Mouse (Mus musculus) hindbrain, embryonic 12.5 days (tissue): ENCODE data around the gene Specc1. TPM values are rescaled to one million over a fixed set of nuclear protein-coding genes. Genes with fewer than 3 reads are reported as not detected.

ENCODE experiments used
- ATAC-seq: fragments of 200-750 bp; cut with Nextera tagmentation; 2 replicates; pipeline ENCODE4 v1.8.0; 2017; ENCODE audit warnings: moderate TSS enrichment; ENCODE audit not compliant: low FRiP score
- H3K27ac ChIP-seq: fragments of 300-500 bp; sonication (generic); 2 replicates; pipeline ENCODE4 v1.5.1; 2016; ENCODE audit warnings: mild to moderate bottlenecking
- H3K27me3 ChIP-seq: fragments of 300-500 bp; sonication (generic); 2 replicates; pipeline ENCODE4 v1.6.1; 2016; ENCODE audit warnings: mild to moderate bottlenecking
- H3K36me3 ChIP-seq: fragments of 300-500 bp; sonication (generic); 2 replicates; pipeline ENCODE4 v1.6.1; 2016; ENCODE audit warnings: mild to moderate bottlenecking
- H3K4me1 ChIP-seq: fragments of 300-500 bp; sonication (generic); 2 replicates; pipeline ENCODE4 v1.6.1; 2016
- H3K4me2 ChIP-seq: fragments of 300-500 bp; sonication (generic); replicated peaks from 2 replicates; pipeline ENCODE4 v1.6.1; 2016; ENCODE audit warnings: mild to moderate bottlenecking
- H3K4me3 ChIP-seq: fragments of 300-500 bp; sonication (generic); 2 replicates; pipeline ENCODE4 v1.5.1; 2016; ENCODE audit warnings: mild to moderate bottlenecking
- H3K9ac ChIP-seq: fragments of 300-500 bp; sonication (generic); 2 replicates; pipeline ENCODE4 v1.6.1; 2016; ENCODE audit warnings: mild to moderate bottlenecking, moderate library complexity
- H3K9me3 ChIP-seq: fragments of 300-500 bp; sonication (generic); replicated peaks from 2 replicates; pipeline ENCODE4 v1.6.1; 2016; ENCODE audit warnings: mild to moderate bottlenecking
- WGBS: fragments of 180-500 bp; shearing (Covaris S2); methylation state at CpG from one replicate; pipeline ENCODE4 v1.1.7; 2016; 5-methylcytosine and 5-hydroxymethylcytosine counted together
- polyA plus RNA-seq: library from polyadenylated mRNA; unstranded; fragments of >200 nt; fragmentation: Nextera tagmentation; extraction: Ambion mirVana; gene quantifications from 2 replicates; pipeline ENCODE4 v1.2.1, GENCODE M21; 2016

The Specc1 gene
- polyA plus RNA-seq = 15.7 and 16.5 TPM in 2 replicates

DNA sequence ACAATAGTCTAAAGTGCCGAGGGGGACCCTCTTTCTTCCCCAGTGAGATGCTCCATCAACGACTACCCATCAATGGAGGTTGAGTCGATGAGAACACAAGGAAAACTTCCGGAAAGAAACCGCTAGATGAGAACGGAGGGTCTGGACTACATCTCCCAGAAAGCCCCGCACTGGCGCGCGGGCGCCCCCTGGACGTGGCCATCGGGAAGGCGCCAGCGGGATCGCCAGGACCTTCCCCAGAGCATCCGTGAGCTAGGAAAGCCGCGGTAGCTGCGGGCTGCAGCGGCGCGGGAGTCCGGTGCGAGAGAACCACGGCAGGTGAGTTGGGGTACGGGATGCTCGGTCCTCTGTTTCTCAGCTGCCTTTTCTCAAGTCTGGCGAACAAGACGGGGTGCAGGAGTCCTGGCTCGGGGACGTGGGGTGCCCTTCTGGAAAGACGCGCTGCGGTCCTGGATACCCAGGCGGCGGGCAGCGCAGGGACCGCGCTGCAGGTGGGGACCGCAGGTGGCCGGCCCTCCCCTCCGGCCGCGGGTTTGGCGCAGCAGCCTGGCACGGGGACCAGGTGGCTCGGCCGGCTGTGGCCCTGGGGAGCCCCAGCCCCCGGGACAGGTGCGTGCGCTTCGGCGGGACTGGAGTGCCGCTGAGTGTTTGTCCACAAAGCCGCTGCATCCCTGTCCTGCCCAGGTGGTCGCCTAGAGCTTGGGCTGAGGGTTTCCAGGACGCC is at the start of gene Specc1:
TSS of gene Specc1 (plus strand) at position 192 of the 724 bp plus-strand sequence.
- Histone ChIP-seq H3K27ac (no peak within 1 kb of the TSS), H3K4me1 (no peaks in the 10 kb centered on the region)

DNA sequence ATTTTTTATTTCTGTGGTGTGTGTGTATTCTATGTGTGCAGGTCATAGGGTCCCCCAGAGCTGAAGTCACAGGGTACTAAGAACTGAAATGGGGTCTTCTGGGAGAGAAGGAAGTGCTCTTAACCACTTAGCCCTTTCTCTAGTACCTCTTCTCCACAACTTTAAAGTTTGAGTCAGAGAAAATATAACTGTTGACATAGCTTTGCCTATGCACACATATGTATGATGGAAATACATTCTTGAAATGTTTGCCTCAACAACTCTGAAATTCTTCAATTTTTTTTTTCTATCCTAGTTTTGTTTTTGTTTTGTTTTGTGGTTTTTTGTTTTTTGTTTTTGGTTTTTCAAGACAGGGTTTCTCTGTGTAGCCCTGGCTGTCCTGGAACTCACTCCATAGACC is 48.2 kb upstream of the Specc1 start:
- Histone ChIP-seq H3K36me3 (peaks cover 47% of the 10 kb centered on the region), H3K9ac (no peak overlapping the region), H3K4me2 (no peak overlapping the region)

More for the DNA sequence above, at the start of gene Specc1:
- no peaks in the 10 kb centered on the region for H3K36me3 ChIP-seq
- under 1% methylated on average over 58 of the region's 58 CpGs for WGBS
- peak within 1 kb of the TSS; percentile 69 for H3K4me3 ChIP-seq
- H3K9ac ChIP-seq = peak within 1 kb of the TSS; percentile 57
- peak within 1 kb of the TSS; percentile 100 for H3K4me2 ChIP-seq
- H3K27me3 ChIP-seq = peaks cover 25% of the 10 kb centered on the region
- peak; percentile 94 for ATAC-seq
- H3K9me3 ChIP-seq = no peaks in the 10 kb centered on the region

DNA sequence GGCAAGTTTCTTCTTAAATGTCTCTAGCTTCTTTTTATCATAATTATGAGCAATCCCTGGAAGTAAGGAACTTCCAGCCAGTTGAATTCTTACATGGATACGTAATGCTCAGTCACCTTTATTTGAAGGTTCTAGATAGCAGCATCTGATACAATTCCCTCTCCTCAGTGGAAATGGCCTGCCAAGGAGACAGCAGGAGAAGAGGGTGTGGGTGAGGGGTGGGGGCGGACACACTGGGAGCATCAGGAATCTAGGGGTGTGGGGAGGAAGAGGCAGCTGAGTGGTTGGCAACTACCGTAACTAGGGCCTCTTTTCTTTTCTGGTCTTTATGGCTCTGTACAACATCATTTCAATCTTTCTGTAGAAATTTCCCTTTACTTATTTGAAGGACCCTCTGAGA is 36.9 kb upstream of the Specc1 start:
- H3K27ac ChIP-seq = no peak overlapping the region
- H3K4me2 ChIP-seq = no peak overlapping the region
- H3K4me1 ChIP-seq = no peaks in the 10 kb centered on the region
- peaks cover 17% of the 10 kb centered on the region for H3K36me3 ChIP-seq
- H3K4me3 ChIP-seq = no peak overlapping the region
- WGBS = 95% methylated on average over 3 of the region's 3 CpGs
- no peaks in the 10 kb centered on the region for H3K9me3 ChIP-seq
- H3K9ac ChIP-seq = no peak overlapping the region
- no peaks in the 10 kb centered on the region for H3K27me3 ChIP-seq
- no peak for ATAC-seq

More for the DNA sequence above, 48.2 kb upstream of the Specc1 start:
- Histone ChIP-seq H3K9me3 (no peaks in the 10 kb centered on the region), H3K4me3 (no peak overlapping the region), H3K27ac (no peak overlapping the region), H3K27me3 (no peaks in the 10 kb centered on the region), H3K4me1 (no peaks in the 10 kb centered on the region)
- ATAC-seq = no peak

DNA sequence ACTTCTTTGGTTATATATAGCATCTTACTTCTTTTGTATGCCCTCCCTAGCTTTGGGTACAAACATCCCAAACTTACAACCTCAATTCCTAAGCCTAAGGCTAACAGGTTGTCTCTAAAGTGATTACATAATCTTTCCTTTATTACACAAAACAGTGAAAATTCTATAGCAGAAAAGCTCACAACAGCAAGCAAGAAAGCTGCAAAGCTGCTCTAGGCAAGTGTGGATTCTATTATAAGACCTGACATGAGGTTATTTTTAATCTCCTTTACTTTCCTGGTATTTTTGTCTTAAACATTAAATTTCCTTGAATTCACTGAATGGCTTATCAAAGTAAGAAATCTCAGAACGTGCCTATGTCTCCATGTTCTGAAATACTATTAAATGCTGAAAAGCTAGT is 33.3 kb upstream of the Specc1 start:
- ATAC-seq = no peak
- WGBS = 93% methylated on average over 1 of the region's 1 CpGs
- no peaks in the 10 kb centered on the region for H3K27me3 ChIP-seq
- no peaks in the 10 kb centered on the region for H3K9me3 ChIP-seq
- no peak overlapping the region for H3K27ac ChIP-seq
- 0 out of 2 replicates have a peak, but pooled peaks cover 3% of the 10 kb centered on the region for H3K36me3 ChIP-seq
- H3K4me3 ChIP-seq = no peak overlapping the region
- H3K9ac ChIP-seq = no peak overlapping the region
- H3K4me2 ChIP-seq = no peak overlapping the region
- 0 out of 2 replicates have a peak, but pooled peaks cover 4% of the 10 kb centered on the region for H3K4me1 ChIP-seq

DNA sequence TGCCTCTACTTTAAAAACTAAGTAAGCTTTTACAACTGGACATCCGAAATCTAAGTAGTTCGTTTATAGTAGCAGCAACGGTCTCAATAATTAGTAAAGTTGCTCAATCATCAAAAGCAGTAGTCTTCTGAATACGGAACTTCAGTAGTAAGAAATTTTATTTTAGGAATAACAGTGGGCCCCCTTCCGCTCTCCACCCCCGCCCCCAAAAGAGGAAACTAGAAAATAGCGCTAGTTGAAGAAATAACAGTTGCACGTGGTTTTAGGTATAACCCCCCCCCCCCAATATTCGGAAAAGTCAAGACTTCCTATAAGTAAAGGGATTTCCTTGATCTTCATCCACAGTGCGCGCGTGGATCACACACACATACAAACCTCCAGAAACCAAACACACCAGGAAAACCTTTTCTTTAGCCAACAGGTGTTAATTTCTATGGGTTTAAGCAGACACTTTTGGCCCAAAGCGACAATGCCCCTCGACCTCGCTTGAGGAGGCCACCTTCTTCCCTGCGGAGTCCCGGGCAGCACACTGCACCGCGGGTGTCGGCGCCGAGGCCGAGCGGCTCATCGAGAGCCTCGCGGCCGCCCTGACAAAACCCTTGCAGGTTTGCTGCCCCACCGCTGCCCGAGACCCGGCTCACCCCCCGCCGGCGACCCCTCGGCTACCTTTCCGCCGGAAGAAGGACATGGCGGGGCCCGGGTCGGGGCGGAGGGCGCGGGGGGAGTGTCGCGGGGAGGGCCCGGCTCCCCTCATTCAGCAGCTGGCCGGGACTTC is 27.1 kb upstream of the Specc1 start:
- ATAC-seq = peak; percentile 82
- H3K27me3 ChIP-seq = no peaks in the 10 kb centered on the region
- H3K9me3 ChIP-seq = no peaks in the 10 kb centered on the region
- H3K4me1 ChIP-seq = peaks cover 19% of the 10 kb centered on the region
- WGBS = 3% methylated on average over 47 of the region's 47 CpGs
- H3K4me3 ChIP-seq = peak overlapping the region; percentile 91
- no peaks in the 10 kb centered on the region for H3K36me3 ChIP-seq
- peak overlapping the region; percentile 70 for H3K4me2 ChIP-seq
- peak overlapping the region; percentile 97 for H3K27ac ChIP-seq
- H3K9ac ChIP-seq = peak overlapping the region; percentile 93

DNA sequence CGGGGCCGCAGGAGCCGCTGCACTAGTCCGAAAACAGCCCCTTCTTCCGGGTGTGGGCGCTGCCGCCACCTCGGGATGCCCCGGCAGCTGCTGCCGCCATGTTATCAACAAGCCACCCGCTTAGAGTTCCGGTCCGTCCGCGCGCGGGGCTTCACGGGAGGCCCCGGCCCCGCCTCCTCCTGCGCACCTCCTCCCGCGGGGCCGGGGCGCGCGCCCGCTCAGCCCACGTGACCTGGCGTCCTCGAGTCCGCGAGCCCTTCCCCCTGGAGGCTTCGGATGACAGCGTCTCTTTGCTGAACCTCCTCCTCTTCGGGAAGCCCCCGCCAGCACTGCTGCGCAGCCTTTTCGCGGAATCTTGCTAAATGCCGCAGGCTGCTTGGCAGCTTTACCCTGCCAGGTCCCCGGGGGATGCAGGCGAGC is 26.5 kb upstream of the Specc1 start, which contains the start of gene Akap10:
TSS of gene Akap10 (minus strand) at position 155 of the 420 bp plus-strand sequence.
- Histone ChIP-seq H3K9ac (peak within 1 kb of the TSS; percentile 93), H3K9me3 (no peaks in the 10 kb centered on the region), H3K4me2 (peak within 1 kb of the TSS; percentile 70), H3K27ac (peak within 1 kb of the TSS; percentile 97), H3K36me3 (no peaks in the 10 kb centered on the region), H3K27me3 (no peaks in the 10 kb centered on the region), H3K4me1 (peaks cover 19% of the 10 kb centered on the region), H3K4me3 (peak within 1 kb of the TSS; percentile 91)
- ATAC-seq = peak; percentile 93
- under 1% methylated on average over 41 of the region's 43 CpGs for WGBS

DNA sequence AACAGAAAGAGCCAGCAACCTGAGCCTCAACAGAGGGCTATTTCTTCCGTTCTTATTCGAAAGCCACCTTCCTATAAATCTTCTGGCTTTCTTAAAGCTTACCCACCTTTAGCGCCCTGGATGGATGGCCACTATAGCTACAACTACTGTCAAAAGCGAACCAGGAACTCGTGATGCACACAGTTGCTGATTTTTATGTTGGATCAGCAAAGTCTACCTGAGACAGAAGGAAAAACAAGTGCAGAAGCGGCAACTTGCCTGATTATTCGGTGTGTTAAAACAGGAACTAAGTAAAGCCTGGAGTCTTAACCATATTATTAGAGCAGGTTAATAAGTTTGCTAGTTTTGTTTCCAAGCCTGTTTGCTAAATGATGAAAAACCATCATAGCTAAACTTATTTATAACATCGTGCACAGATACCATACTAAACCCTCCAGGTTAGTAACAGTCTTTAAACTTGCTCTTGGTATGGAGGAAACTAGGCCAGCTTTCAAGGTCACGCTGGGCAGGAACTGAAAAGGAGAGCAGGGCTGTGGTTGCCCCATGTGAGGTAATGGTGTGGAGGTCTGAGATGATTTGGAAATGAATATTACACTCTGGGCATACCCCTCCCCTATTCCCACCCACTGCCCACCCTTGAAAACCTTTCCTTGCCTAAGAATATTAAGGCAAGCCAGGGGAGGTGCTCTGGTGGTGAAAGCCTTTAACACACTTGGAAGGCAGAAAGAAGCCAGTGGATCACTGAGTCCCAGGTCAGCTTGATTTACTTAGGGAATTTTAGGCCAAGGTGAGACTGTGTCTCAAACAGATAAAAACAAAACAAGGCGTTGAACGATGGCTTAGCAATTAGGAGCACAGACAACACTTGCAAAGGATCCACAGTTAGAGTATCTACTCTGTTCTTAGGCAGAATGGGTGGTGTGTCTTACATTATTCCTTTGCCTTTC is 25.6 kb upstream of the Specc1 start:
- Histone ChIP-seq H3K4me1 (peaks cover 19% of the 10 kb centered on the region), H3K9ac (peak overlapping the region; percentile 79), H3K36me3 (no peaks in the 10 kb centered on the region), H3K4me3 (peak overlapping the region; percentile 91), H3K4me2 (peak overlapping the region; percentile 70), H3K9me3 (no peaks in the 10 kb centered on the region), H3K27ac (peak overlapping the region; percentile 97), H3K27me3 (no peaks in the 10 kb centered on the region)
- ATAC-seq = peak; percentile 60
- 21% methylated on average over 11 of the region's 11 CpGs for WGBS

DNA sequence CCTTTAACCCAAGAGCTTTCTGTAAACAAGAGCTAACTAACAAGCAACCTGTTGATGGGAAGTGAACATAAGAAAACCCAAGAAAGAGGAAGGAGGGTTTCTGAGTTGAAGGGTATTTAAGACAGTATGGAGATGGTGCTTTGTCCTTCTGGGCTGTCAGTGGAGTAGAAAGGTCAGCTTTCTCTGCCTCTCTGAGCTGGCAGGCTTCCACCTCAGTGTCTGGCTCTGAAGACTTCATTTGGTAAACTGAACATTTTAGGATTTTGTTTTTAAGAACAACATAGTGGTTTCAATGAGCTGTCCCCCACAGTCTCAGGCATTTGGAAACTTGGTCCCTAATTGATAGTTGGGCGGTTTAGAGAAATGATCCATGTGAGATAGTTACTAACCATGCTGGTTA is 18.8 kb upstream of the Specc1 start:
- WGBS = 87% methylated on average over 1 of the region's 1 CpGs

DNA sequence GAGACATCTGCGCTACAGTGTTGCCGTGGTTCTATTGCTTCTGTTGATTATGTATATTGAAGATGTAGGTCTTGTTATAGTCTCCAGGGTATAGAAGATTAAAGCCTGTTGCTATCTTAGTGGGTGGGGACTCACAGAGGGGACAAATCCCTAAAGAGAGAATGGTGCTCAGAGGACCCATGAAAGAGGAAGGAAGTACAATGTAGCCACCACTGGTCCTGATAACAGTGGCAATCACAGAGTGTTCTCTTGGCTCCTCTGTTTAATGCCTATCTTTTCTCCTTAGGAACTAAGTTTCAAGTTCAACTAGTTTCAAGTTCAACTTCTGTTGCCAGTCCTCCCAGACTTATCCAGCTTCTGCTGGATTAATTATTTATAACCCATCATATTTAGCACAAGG is 13.7 kb upstream of the Specc1 start:
- H3K9me3 ChIP-seq = no peaks in the 10 kb centered on the region

More for the DNA sequence above, 18.8 kb upstream of the Specc1 start:
- H3K9me3 ChIP-seq = no peaks in the 10 kb centered on the region
- no peak overlapping the region for H3K27ac ChIP-seq
- no peaks in the 10 kb centered on the region for H3K36me3 ChIP-seq
- no peak overlapping the region for H3K4me3 ChIP-seq
- no peak overlapping the region for H3K9ac ChIP-seq
- no peaks in the 10 kb centered on the region for H3K4me1 ChIP-seq
- no peak overlapping the region for H3K4me2 ChIP-seq
- no peak for ATAC-seq
- H3K27me3 ChIP-seq = 0 out of 2 replicates have a peak, but pooled peaks cover under 1% of the 10 kb centered on the region

DNA sequence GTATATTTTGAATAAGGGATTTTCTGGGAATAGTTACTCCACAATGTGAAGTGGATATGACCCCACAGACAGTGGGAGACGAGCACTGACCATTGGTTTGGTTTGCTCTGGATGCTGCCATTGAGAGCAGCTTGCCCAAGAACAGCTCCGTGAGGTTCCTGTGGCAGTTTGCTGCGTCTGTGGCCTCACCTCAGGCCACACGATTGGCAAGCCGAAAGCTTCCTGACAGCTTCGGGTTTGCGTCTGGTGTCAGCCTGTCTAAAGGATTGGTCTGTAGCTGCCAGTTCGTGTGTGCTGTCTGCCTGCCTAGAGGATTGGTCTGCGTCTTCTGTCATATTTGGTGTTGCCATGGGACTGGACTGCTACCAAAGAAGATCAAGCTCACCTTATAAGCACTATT is 12.1 kb upstream of the Specc1 start:
- no peak overlapping the region for H3K4me2 ChIP-seq
- no peak for ATAC-seq
- H3K9me3 ChIP-seq = no peaks in the 10 kb centered on the region
- H3K9ac ChIP-seq = no peak overlapping the region
- H3K4me1 ChIP-seq = no peaks in the 10 kb centered on the region
- H3K4me3 ChIP-seq = no peak overlapping the region
- 85% methylated on average over 9 of the region's 9 CpGs for WGBS
- H3K27ac ChIP-seq = no peak overlapping the region
- H3K36me3 ChIP-seq = no peaks in the 10 kb centered on the region
- 0 out of 2 replicates have a peak, but pooled peaks cover 2% of the 10 kb centered on the region for H3K27me3 ChIP-seq

More for the DNA sequence above, 13.7 kb upstream of the Specc1 start:
- Histone ChIP-seq H3K9ac (no peak overlapping the region), H3K4me2 (no peak overlapping the region), H3K27me3 (0 out of 2 replicates have a peak, but pooled peaks cover 2% of the 10 kb centered on the region), H3K27ac (no peak overlapping the region), H3K4me1 (no peaks in the 10 kb centered on the region), H3K4me3 (no peak overlapping the region), H3K36me3 (no peaks in the 10 kb centered on the region)
- WGBS = 95% methylated on average over 2 of the region's 2 CpGs
- ATAC-seq = no peak

DNA sequence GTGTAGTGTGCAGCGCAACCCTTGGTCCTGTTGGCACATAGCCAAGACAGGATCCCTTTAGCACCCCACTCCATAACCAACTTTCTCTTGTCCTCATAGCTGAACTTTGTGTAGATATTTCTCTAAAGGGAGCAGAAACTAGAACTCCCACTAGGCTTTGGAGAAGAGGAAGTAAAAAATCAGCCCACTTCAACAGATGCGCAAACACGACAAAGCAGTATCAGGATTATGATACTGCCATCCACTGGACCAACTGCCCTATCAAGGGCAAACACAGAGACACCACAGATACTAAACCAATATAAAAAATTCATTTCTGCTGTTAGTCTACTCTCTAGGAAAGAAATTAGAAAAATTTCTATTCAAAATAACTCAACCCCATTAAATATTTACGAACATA is 10.0 kb upstream of the Specc1 start:
- H3K27me3 ChIP-seq = 0 out of 2 replicates have a peak, but pooled peaks cover 2% of the 10 kb centered on the region

More for the DNA sequence above, 10.0 kb upstream of the Specc1 start:
- no peak for ATAC-seq
- Histone ChIP-seq H3K36me3 (no peaks in the 10 kb centered on the region), H3K27ac (no peak overlapping the region), H3K4me3 (no peak overlapping the region), H3K9me3 (no peaks in the 10 kb centered on the region), H3K9ac (no peak overlapping the region), H3K4me2 (no peak overlapping the region), H3K4me1 (no peaks in the 10 kb centered on the region)
- 91% methylated on average over 4 of the region's 4 CpGs for WGBS
